ENCODE assay signal across 9 mouse cellular contexts in the genomic region with DNA sequence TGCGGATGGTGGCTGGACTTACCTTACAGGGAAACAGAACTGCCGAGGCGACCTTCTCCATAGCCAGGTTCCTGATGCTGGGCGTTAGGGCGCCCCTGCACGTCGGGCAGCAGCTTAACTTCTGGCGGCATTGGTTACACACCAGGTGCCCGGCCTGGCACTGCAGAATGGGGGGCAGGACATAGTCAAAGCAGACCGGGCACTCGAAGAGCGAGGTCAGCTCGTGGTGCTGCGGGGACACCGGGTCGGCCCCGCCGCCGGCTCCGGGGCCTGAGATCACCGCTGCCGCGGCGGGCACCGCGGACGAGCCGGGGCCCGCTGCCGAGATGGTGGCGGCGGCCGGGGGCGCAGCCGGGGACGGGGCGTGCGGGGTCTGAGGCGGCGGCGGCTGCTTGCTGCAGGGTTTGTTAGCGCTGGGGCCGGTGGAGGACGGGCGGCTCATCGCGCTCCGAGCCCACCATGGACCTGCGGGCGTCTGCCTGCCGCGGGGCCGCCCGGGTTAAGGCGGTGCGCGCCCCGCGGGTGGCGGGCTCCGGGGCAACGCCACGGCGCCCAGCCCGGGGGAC. TPM values are rescaled to one million over a fixed set of nuclear protein-coding genes. Genes with fewer than 3 reads are reported as not detected.
DNase-seq lines count a peak whose midpoint lies in the region; ATAC-seq and TF ChIP-seq lines count a peak whose summit lies in the region.
"Had no signal": no experiment of that assay in that cellular context is flagged by ENCODE, and none has a peak within 500 bp of the region (broad histone marks: within the 10 kb centered on the region; RNA-seq: fewer than 3 reads in every experiment).

No protein-coding gene starts in this region.

- DNase-seq in A20 (ENCODE audit: low read depth, low spot score), result peak; percentile 80
- DNase-seq in adrenal gland, postnatal 25 days, result peak; percentile 42
- DNase-seq in fibroblast of lung, adult 2 months (ENCODE audit: low read depth), result peak; percentile 8
- peak; percentile 56 for DNase-seq in kidney, postnatal 14 days
- DNase-seq in liver, postnatal 0 days, result peak; percentile 38
- DNase-seq in testis, postnatal 10 days (ENCODE audit: low spot score), result peak; percentile 58

- no peaks in the 10 kb centered on the region for H3K27me3 ChIP-seq in heart, embryonic 14.5 days (ENCODE audit: control insufficient read depth, insufficient read depth, low read length)
- no peaks in the 10 kb centered on the region for H3K27me3 ChIP-seq in liver, postnatal 0 days (ENCODE audit: insufficient read depth, low read length)
- no peaks in the 10 kb centered on the region for H3K27me3 ChIP-seq in neural tube, embryonic 15.5 days (replicated peaks)

- H3K9ac ChIP-seq in heart, embryonic 14.5 days (ENCODE audit: low read length), result peak overlapping the region; percentile 93
- peak overlapping the region; percentile 77 for H3K9ac ChIP-seq in liver, postnatal 0 days (replicated peaks)
- peak overlapping the region; percentile 88 for H3K9ac ChIP-seq in neural tube, embryonic 15.5 days (replicated peaks)

- TF ChIP-seq EP300 in liver, postnatal 0 days (IDR thresholded peaks at IDR 0.05; ENCODE audit: low read depth), result no peak

- H3K4me1 ChIP-seq in heart, embryonic 14.5 days (ENCODE audit: control insufficient read depth in 2 of 2, insufficient read depth in 2 of 2, low read length in 2 of 2), result peaks cover 4 to 17% of the 10 kb centered on the region in 2 experiments
- H3K4me1 ChIP-seq in liver, postnatal 0 days (ENCODE audit: insufficient read depth), result peaks cover 18% of the 10 kb centered on the region; the same call in 1 of the 2 replicates
- peaks cover 37% of the 10 kb centered on the region for H3K4me1 ChIP-seq in neural tube, embryonic 15.5 days

- no peaks in the 10 kb centered on the region for H3K36me3 ChIP-seq in heart, embryonic 14.5 days (ENCODE audit: control insufficient read depth, insufficient read depth, low read length)
- no peaks in the 10 kb centered on the region for H3K36me3 ChIP-seq in liver, postnatal 0 days (replicated peaks; ENCODE audit: insufficient read depth, low read length)
- no peaks in the 10 kb centered on the region for H3K36me3 ChIP-seq in neural tube, embryonic 15.5 days

- ATAC-seq in heart, embryonic 14.5 days (ENCODE audit: insufficient number of reproducible peaks, insufficient read depth, low FRiP score, low read depth), result no peak; the same call in 1 of the 2 replicates
- ATAC-seq in liver, postnatal 0 days, result no peak
- peak; percentile 37 for ATAC-seq in neural tube, embryonic 15.5 days (ENCODE audit: low FRiP score)

- H3K9me3 ChIP-seq in heart, embryonic 14.5 days (ENCODE audit: control insufficient read depth, low read length), result no peaks in the 10 kb centered on the region
- no peaks in the 10 kb centered on the region for H3K9me3 ChIP-seq in liver, postnatal 0 days (ENCODE audit: low read length)
- no peaks in the 10 kb centered on the region for H3K9me3 ChIP-seq in neural tube, embryonic 15.5 days (replicated peaks)

- H3K4me3 ChIP-seq in heart, embryonic 14.5 days (ENCODE audit: control insufficient read depth in 1 of 2, insufficient read depth in 1 of 2, low read depth in 1 of 2, low read length in 2 of 2), result peak overlapping the region; percentile 87
- peak overlapping the region; percentile 76 for H3K4me3 ChIP-seq in liver, postnatal 0 days (ENCODE audit: low read depth, low read length)
- peak overlapping the region; percentile 88 for H3K4me3 ChIP-seq in neural tube, embryonic 15.5 days (replicated peaks)

- under 1% methylated on average over 35 of the region's 65 CpGs for WGBS in heart, embryonic 14.5 days
- WGBS in liver, postnatal 0 days (ENCODE audit: insufficient replicate concordance), result 0% methylated on average over 55 of the region's 65 CpGs
- WGBS in neural tube, embryonic 15.5 days, result under 1% methylated on average over 56 of the region's 65 CpGs

- peak; percentile 26; the same call in 1 of the 2 replicates for TF ChIP-seq CTCF in liver, postnatal 0 days (IDR thresholded peaks at IDR 0.05; ENCODE audit: low read depth)

- peak overlapping the region; percentile 89 to 93 for H3K27ac ChIP-seq in heart, embryonic 14.5 days (replicated peaks in 1 of 2; ENCODE audit: control insufficient read depth in 1 of 2, insufficient read depth in 1 of 2, low read depth in 2 of 2, low read length in 2 of 2)
- peak overlapping the region; percentile 94 for H3K27ac ChIP-seq in liver, postnatal 0 days (ENCODE audit: low read depth)
- peak overlapping the region; percentile 91 for H3K27ac ChIP-seq in neural tube, embryonic 15.5 days (replicated peaks)

- H3K4me2 ChIP-seq in heart, embryonic 14.5 days (ENCODE audit: low read length), result peak overlapping the region; percentile 89
- H3K4me2 ChIP-seq in liver, postnatal 0 days (ENCODE audit: low read depth, low read length), result peak overlapping the region; percentile 94
- peak overlapping the region; percentile 82 for H3K4me2 ChIP-seq in neural tube, embryonic 15.5 days

RNA-seq across cellular contexts. Expression of a gene that starts 0.7 kb away (rescaled TPM):
- 20.2 and 20.5 TPM in 2 replicates for total RNA-seq in adrenal gland, postnatal 25 days (2021)
- polyA plus RNA-seq in heart, embryonic 14.5 days (2014; fragmentation: Nextera tagmentation; extraction: Ambion mirVana), result 8.0 and 8.4 TPM in 2 replicates
- polyA plus RNA-seq in liver, postnatal 0 days (2015; fragmentation: Nextera tagmentation; extraction: Ambion mirVana), result 7.1 and 8.6 TPM in 2 replicates
- 10.2 and 12.2 TPM in 2 replicates for polyA plus RNA-seq in neural tube, embryonic 15.5 days (2015; fragmentation: Nextera tagmentation; extraction: Ambion mirVana)

RNA-seq across cellular contexts. Expression of a gene that starts 54.5 kb away (rescaled TPM):
- not detected in 2 replicates for total RNA-seq in adrenal gland, postnatal 25 days (2021)
- polyA plus RNA-seq in heart, embryonic 14.5 days (2014; fragmentation: Nextera tagmentation; extraction: Ambion mirVana), result 0.20 TPM in 1 of 2 replicates, not detected in the other
- polyA plus RNA-seq in liver, postnatal 0 days (2015; fragmentation: Nextera tagmentation; extraction: Ambion mirVana), result not detected in 2 replicates
- polyA plus RNA-seq in neural tube, embryonic 15.5 days (2015; fragmentation: Nextera tagmentation; extraction: Ambion mirVana), result 0.18 TPM in 1 of 2 replicates, not detected in the other
- total RNA-seq: adrenal gland, postnatal 4 days had no signal

Comparison
In these comparisons a context has a peak if more than half of its experiments do, and no peak if none do; other contexts are left out.
1. DNase-seq: peak in every context shown above with its lines; median percentile 80 in A20; 58 in testis, postnatal 10 days; 56 in kidney, postnatal 14 days; 42 in adrenal gland, postnatal 25 days; 38 in liver, postnatal 0 days; 8 in fibroblast of lung, adult 2 months.